Mouse (Mus musculus) gastrocnemius, postnatal 14 days (tissue): ENCODE results near the gene Prpf18. TPM values are rescaled to one million over a fixed set of nuclear protein-coding genes. Genes with fewer than 3 reads are reported as not detected.

Experiments
- DNase-seq: peaks from one replicate; pipeline ENCODE4 v3.0.0; 2021; ENCODE audit warnings: mixed read lengths
- intact Hi-C: fragments of 180-260 bp; cut with DNase I; formaldehyde crosslinking; loops from one replicate; pipeline ENCODE4 v1.15.1; 2025; ENCODE audit warnings: low total_unique reads
- total RNA-seq, 2 experiments: library from RNA; stranded (reverse); gene quantifications; 2 replicates each; pipeline ENCODE4 v1.2.3; 2021

The Prpf18 gene
- total RNA-seq, 2 experiments from 2014 or later = 30.4 to 31.1 TPM

GRCm38 (mm10) chr2:4584252-4584651 is 67.7 kb downstream of the Prpf18 start:
- intact Hi-C loops = no loop called here
- no peak for DNase-seq

GRCm38 (mm10) chr2:4582930-4583329 is 69.0 kb downstream of the Prpf18 start:
- intact Hi-C loops = no loop called here

GRCm38 (mm10) chr2:4580666-4581065 is 71.2 kb downstream of the Prpf18 start:
- DNase-seq = no peak

More at GRCm38 (mm10) chr2:4582930-4583329, 69.0 kb downstream of the Prpf18 start:
- no peak for DNase-seq

GRCm38 (mm10) chr2:4579357-4580068 is 72.4 kb downstream of the Prpf18 start:
- DNase-seq = no peak
- intact Hi-C loops = no loop called here

More at GRCm38 (mm10) chr2:4580666-4581065, 71.2 kb downstream of the Prpf18 start:
- intact Hi-C loops = no loop called here

GRCm38 (mm10) chr2:4578291-4578690 is 73.6 kb downstream of the Prpf18 start:
- no peak for DNase-seq
- intact Hi-C loops = no loop called here

GRCm38 (mm10) chr2:4575975-4576374 is 75.9 kb downstream of the Prpf18 start:
- intact Hi-C loops = no loop called here
- no peak for DNase-seq

GRCm38 (mm10) chr2:4575163-4575562 is 76.8 kb downstream of the Prpf18 start:
- no peak for DNase-seq

GRCm38 (mm10) chr2:4574251-4574650 is 77.7 kb downstream of the Prpf18 start:
- intact Hi-C loops = no loop called here
- no peak for DNase-seq

More at GRCm38 (mm10) chr2:4575163-4575562, 76.8 kb downstream of the Prpf18 start:
- intact Hi-C loops = no loop called here

- DNase-seq = no peak
- intact Hi-C loops = no loop called here
Measured at GRCm38 (mm10) chr2:4573386-4573785, 78.5 kb downstream of the Prpf18 start.

GRCm38 (mm10) chr2:4572498-4573263 is 79.2 kb downstream of the Prpf18 start:
- intact Hi-C loops = no loop called here
- no peak for DNase-seq

Other genes with a start within 250 kb of the Prpf18 start
- 1 to 10 TPM; 2.0 to 2.9 TPM for gene Bend7, start 65.7 kb upstream of the Prpf18 start, total RNA-seq
- gene Sephs1, start 229.5 kb upstream of the Prpf18 start, total RNA-seq = 10 to 100 TPM; 16.5 to 21.1 TPM